Mouse (Mus musculus): ENCODE data around the gene Gnaz. TPM values are rescaled to one million over a fixed set of nuclear protein-coding genes. Genes with fewer than 3 reads are reported as not detected.

Gene Gnaz
- polyA plus RNA-seq, 1 experiment, result 20.9 TPM

GRCm38 (mm10) chr10:74975626-74976025, 8.6 kb downstream of the Gnaz start:
- H3K4me3 ChIP-seq (replicated peaks; ENCODE audit: control insufficient read depth, low read depth, low read length), result no peak overlapping the region
- TF ChIP-seq POLR2A (IDR thresholded peaks at IDR 0.05; ENCODE audit: borderline replicate concordance, control insufficient read depth, low read depth, low read length), result no peak
- TF ChIP-seq CTCF (IDR thresholded peaks at IDR 0.05; ENCODE audit: control insufficient read depth, insufficient read depth, low read length), result no peak
- WGBS, result 58% methylated on average over 7 of the region's 7 CpGs
- H3K4me1 ChIP-seq (ENCODE audit: control insufficient read depth, insufficient read depth, low read length), result no peaks in the 10 kb centered on the region
- no peak overlapping the region for H3K27ac ChIP-seq (ENCODE audit: control insufficient read depth, insufficient read depth, low read depth, low read length, poor library complexity)

GRCm38 (mm10) chr10:74976429-74976828, 9.5 kb downstream of the Gnaz start:
- Histone ChIP-seq H3K4me1 (ENCODE audit: control insufficient read depth, insufficient read depth, low read length) (no peaks in the 10 kb centered on the region), H3K4me3 (replicated peaks; ENCODE audit: control insufficient read depth, low read depth, low read length) (no peak overlapping the region), H3K27ac (ENCODE audit: control insufficient read depth, insufficient read depth, low read depth, low read length, poor library complexity) (no peak overlapping the region)
- 62% methylated on average over 7 of the region's 7 CpGs for WGBS
- TF ChIP-seq CTCF (IDR thresholded peaks at IDR 0.05; ENCODE audit: control insufficient read depth, insufficient read depth, low read length) (no peak), POLR2A (IDR thresholded peaks at IDR 0.05; ENCODE audit: borderline replicate concordance, control insufficient read depth, low read depth, low read length) (no peak)

- WGBS, result 85% methylated on average over 4 of the region's 4 CpGs
- no peak overlapping the region for H3K4me3 ChIP-seq (replicated peaks; ENCODE audit: control insufficient read depth, low read depth, low read length)
- no peaks in the 10 kb centered on the region for H3K4me1 ChIP-seq (ENCODE audit: control insufficient read depth, insufficient read depth, low read length)
- no peak for TF ChIP-seq CTCF (IDR thresholded peaks at IDR 0.05; ENCODE audit: control insufficient read depth, insufficient read depth, low read length)
- TF ChIP-seq POLR2A (IDR thresholded peaks at IDR 0.05; ENCODE audit: borderline replicate concordance, control insufficient read depth, low read depth, low read length), result no peak
- H3K27ac ChIP-seq (ENCODE audit: control insufficient read depth, insufficient read depth, low read depth, low read length, poor library complexity), result no peak overlapping the region
These were observed 11.1 kb downstream of the Gnaz start for GRCm38 (mm10) chr10:74978056-74978455.

GRCm38 (mm10) chr10:74981159-74981558, 14.2 kb downstream of the Gnaz start:
- 9% methylated on average over 12 of the region's 12 CpGs for WGBS
- TF ChIP-seq CTCF (IDR thresholded peaks at IDR 0.05; ENCODE audit: control insufficient read depth, insufficient read depth, low read length), result no peak
- TF ChIP-seq POLR2A (IDR thresholded peaks at IDR 0.05; ENCODE audit: borderline replicate concordance, control insufficient read depth, low read depth, low read length), result no peak
- no peaks in the 10 kb centered on the region for H3K4me1 ChIP-seq (ENCODE audit: control insufficient read depth, insufficient read depth, low read length)
- H3K4me3 ChIP-seq (replicated peaks; ENCODE audit: control insufficient read depth, low read depth, low read length), result no peak overlapping the region
- no peak overlapping the region for H3K27ac ChIP-seq (ENCODE audit: control insufficient read depth, insufficient read depth, low read depth, low read length, poor library complexity)

- no peak overlapping the region for H3K27ac ChIP-seq (ENCODE audit: control insufficient read depth, insufficient read depth, low read depth, low read length, poor library complexity)
- TF ChIP-seq POLR2A (IDR thresholded peaks at IDR 0.05; ENCODE audit: borderline replicate concordance, control insufficient read depth, low read depth, low read length), result no peak
- no peak for TF ChIP-seq CTCF (IDR thresholded peaks at IDR 0.05; ENCODE audit: control insufficient read depth, insufficient read depth, low read length)
- 35% methylated on average over 8 of the region's 8 CpGs for WGBS
- no peaks in the 10 kb centered on the region for H3K4me1 ChIP-seq (ENCODE audit: control insufficient read depth, insufficient read depth, low read length)
- H3K4me3 ChIP-seq (replicated peaks; ENCODE audit: control insufficient read depth, low read depth, low read length), result no peak overlapping the region
These were observed 16.2 kb downstream of the Gnaz start for GRCm38 (mm10) chr10:74983176-74983575.

- TF ChIP-seq CTCF (IDR thresholded peaks at IDR 0.05; ENCODE audit: control insufficient read depth, insufficient read depth, low read length) (no peak), POLR2A (IDR thresholded peaks at IDR 0.05; ENCODE audit: borderline replicate concordance, control insufficient read depth, low read depth, low read length) (no peak)
- 14% methylated on average over 14 of the region's 14 CpGs for WGBS
- Histone ChIP-seq H3K27ac (ENCODE audit: control insufficient read depth, insufficient read depth, low read depth, low read length, poor library complexity) (no peak overlapping the region), H3K4me1 (ENCODE audit: control insufficient read depth, insufficient read depth, low read length) (no peaks in the 10 kb centered on the region), H3K4me3 (replicated peaks; ENCODE audit: control insufficient read depth, low read depth, low read length) (no peak overlapping the region)
These were observed 20.9 kb downstream of the Gnaz start for GRCm38 (mm10) chr10:74987698-74988470.

GRCm38 (mm10) chr10:74989814-74990213, 22.8 kb downstream of the Gnaz start:
- WGBS, result 72% methylated on average over 4 of the region's 4 CpGs
- Histone ChIP-seq H3K4me1 (ENCODE audit: control insufficient read depth, insufficient read depth, low read length) (no peaks in the 10 kb centered on the region), H3K4me3 (replicated peaks; ENCODE audit: control insufficient read depth, low read depth, low read length) (no peak overlapping the region), H3K27ac (ENCODE audit: control insufficient read depth, insufficient read depth, low read depth, low read length, poor library complexity) (no peak overlapping the region)
- TF ChIP-seq POLR2A (IDR thresholded peaks at IDR 0.05; ENCODE audit: borderline replicate concordance, control insufficient read depth, low read depth, low read length) (no peak), CTCF (IDR thresholded peaks at IDR 0.05; ENCODE audit: control insufficient read depth, insufficient read depth, low read length) (no peak)

- no peak for TF ChIP-seq POLR2A (IDR thresholded peaks at IDR 0.05; ENCODE audit: borderline replicate concordance, control insufficient read depth, low read depth, low read length)
- no peak for TF ChIP-seq CTCF (IDR thresholded peaks at IDR 0.05; ENCODE audit: control insufficient read depth, insufficient read depth, low read length)
- Histone ChIP-seq H3K4me1 (ENCODE audit: control insufficient read depth, insufficient read depth, low read length) (no peaks in the 10 kb centered on the region), H3K4me3 (replicated peaks; ENCODE audit: control insufficient read depth, low read depth, low read length) (no peak overlapping the region), H3K27ac (ENCODE audit: control insufficient read depth, insufficient read depth, low read depth, low read length, poor library complexity) (no peak overlapping the region)
- WGBS, result 82% methylated on average over 26 of the region's 26 CpGs
These were observed 23.8 kb downstream of the Gnaz start for GRCm38 (mm10) chr10:74990584-74991322.

All from bone marrow, adult 2 months (tissue).